Mouse (Mus musculus) induced T-regulatory cell, adult 2 months (primary cell): Measurements from ENCODE around the gene Naip2.
"Not testable (repeated sequence)": the region's sequence is repeated elsewhere in the genome, so short reads cannot be mapped to it uniquely, and the experiment has no call there.

Experiments used
- DNase-seq: peaks from one replicate; pipeline ENCODE4 v3.0.0-alpha.2; 2012; ENCODE audit warnings: low read depth

The Naip2 gene

DNA sequence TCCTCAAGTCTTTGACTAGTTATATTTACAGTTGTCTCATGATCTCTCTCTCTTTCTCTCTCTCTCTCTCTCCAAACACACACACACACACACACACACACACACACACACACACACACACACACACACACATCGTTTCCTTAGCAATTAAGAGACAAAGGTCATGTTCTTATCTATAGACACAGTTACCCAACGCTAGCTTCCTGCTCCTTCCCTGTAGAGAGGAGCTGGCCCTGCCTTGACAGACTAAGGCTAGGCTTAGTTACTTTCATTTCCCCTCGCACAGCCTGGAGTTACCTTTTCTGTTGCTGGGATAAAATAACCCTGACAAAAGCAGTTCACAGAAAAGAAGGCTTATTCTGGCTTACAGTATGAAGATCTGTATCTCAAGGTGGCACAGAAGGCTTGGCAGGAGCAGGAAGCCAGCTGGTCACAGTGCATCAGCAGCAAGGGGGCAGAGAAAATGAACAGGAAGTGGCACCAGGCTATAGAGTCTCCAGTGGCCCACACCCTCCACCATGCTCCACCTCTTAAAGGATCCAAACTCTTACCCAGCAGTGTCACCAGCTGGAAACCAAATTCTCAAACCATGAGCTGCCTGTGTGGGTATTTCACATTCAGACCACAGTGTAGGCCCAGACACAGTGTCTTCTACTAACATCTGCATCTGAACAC lies at the start of gene Naip2:
TSS of gene Naip2 (minus strand) at position 434 of the 675 bp plus-strand sequence.
- DNase-seq, result peak; percentile 54

DNA sequence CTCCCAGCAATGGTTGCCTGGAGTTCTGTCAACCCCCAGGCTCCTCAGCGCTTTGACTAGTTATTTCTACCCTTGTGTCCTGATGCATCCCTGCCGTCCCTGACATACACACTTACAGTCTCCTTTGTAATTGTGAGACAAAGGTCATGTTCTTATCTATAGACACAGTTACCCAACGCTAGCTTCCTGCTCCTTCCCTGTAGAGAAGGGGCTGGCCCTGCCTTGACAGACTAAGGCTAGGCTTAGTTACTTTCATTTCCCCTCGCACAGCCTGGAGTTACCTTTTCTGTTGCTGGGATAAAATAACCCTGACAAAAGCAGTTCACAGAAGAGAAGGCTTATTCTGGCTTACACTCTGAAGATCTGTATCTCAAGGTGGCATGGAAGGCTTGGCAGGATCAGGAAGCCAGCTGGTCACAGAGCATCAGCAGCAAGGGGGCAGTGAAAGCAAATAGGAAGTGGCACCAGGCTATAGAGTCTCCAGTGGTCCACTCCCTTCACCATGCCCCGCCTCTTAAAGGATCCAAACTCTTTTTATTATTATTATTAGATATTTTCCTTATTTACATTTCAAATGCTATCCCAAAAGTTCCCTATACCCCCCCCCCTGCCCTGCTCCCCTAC lies 45.1 kb upstream of the Naip2 start:
- DNase-seq, result peak; percentile 2

DNA sequence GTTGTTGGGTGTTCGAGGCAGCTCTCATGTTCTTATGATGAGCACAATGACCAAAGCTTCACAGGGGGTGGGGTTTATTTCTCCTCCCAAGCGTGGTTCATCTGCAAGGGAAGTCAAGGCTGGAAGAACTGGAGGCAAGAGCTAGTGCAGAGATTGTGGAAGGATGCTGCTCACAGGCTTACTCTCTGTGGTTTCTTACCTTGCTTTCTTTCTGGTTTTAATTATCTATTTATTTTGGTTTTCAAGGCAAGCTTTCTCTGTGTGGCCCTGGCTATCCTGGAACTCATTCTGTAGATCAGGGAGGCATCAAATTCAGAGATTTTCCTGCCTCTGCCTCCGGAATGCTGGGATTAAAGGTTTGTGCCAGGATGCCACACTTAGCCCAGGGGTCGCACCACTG lies 44.3 kb upstream of the Naip2 start, which contains the start of gene Naip5:
TSS of gene Naip5 (minus strand) at position 101 of the 400 bp plus-strand sequence.
- DNase-seq, result not testable (repeated sequence)

GRCm38 (mm10) chr13:100243702-100244101 lies 41.8 kb upstream of the Naip2 start:
- no peak for DNase-seq

DNA sequence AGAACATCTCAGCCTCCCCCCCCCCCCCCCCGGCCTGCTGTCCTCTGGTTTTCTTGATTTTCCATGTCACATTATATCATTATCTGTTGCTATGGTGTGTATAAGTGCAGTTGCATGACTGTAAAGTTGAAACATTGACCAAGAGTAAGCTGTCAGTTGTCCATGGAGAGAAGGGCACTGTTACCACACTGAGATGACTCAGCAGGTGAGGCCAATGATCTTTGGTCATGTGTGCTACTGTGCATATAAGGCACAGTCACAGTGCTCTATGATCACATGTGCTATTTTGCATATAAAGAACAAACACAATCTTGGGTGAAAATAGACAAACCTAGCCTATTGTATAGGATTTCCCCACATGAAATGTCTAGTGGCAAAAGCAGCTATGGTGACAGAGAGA lies 11.8 kb upstream of the Naip2 start:
- not testable (repeated sequence) for DNase-seq

GRCm38 (mm10) chr13:100210540-100210939 lies 8.6 kb upstream of the Naip2 start:
- DNase-seq, result peak; percentile 33

DNA sequence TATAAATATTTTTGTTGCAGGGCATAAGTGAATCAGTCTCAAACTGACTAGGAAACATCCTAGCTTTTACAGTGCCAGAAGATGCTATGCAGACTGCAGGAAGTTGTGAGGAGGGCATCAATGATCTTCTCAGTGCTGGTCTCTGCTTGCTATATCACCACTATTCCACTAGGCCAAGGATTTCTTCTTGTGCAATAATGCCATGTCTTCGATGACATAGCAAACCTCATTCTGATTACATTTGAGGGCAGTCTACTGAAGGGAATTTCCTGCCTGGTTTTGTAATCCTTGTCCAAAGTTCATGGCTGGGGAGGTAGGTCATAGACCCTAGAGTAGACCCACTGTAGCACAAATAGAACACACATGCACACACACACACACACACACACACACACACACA lies 1.4 kb upstream of the Naip2 start:
- DNase-seq, result no peak

- no peak for DNase-seq
These were observed 1.1 kb downstream of the Naip2 start for GRCm38 (mm10) chr13:100200778-100201177.

DNA sequence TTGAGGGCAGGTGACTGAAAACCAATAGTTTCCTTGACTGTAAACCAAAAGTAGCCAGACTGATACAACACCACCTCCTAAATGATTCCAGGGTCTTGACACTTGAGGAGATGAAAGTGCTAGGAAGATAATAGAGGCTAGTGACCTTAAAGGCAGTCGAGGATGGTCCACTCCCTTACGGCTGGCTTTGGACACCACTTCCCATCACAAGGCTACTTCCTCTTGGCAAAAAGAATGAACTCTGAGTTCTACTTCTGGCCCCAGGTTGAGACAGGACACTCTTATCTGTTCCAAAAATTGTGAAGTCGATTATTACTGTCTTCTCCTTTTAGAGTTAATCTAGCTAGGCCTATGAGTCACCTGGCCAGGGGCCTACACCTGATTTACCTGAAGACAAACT lies 6.5 kb downstream of the Naip2 start:
- no peak for DNase-seq

- DNase-seq, result not testable (repeated sequence)
These were observed 18.8 kb downstream of the Naip2 start for GRCm38 (mm10) chr13:100183111-100183510.

DNA sequence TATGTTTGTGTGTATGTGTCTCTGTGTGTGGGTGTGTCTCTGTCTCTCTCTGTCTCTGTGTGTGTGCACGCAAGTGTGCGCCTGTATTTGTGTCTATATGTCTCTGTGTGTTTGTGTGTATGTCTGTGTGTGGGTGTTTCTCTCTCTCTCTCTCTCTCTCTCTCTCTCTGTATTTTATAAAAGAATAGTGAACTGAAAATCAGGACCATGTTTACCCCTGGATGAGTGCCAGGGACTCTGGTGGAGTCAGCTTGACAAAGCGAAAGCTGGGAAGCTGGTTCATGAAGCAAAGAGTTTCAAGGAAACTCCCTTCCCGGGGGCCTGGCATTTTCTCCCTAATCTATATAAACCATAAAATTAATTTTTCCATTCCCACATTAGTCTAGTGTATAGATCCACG lies 27.5 kb downstream of the Naip2 start:
- DNase-seq, result not testable (repeated sequence)

DNA sequence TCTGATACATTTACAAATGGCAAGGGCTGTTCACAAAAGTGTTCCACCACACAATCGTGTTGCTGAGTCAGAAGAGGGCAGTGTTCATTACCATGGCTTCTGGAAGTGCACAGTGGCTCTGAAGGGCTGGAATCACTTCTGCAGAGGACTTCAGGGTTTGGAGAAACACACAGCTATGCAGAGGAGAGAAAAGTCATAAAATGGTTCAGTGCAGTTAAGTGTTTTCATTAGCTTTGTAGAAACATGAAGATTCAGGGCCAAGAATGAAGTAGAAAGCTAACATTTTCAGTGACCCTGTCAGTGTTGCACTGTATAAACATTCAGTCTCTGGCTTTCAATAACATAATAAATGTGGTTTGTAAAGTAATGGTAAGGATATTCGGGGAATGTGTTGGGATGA lies 35.5 kb downstream of the Naip2 start:
- not testable (repeated sequence) for DNase-seq

DNA sequence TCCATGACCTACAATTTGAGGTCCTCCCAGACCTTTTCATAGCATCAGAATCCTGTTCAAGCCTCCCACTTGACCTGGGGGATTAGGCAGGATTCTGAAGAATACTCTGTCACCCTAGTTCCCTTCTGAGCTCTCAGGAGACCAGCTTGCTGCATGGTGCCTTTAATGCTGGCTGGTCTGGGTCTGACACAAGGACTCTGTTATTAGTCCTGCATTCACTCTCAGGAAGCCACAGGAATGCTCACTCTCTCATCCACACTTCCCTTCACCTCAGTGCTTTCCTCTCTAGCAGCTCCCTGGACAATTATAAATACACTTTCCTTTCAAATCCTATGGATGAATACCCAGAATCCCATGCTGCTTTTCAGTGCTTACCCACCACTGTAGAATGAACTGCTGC lies 39.4 kb downstream of the Naip2 start:
- DNase-seq, result not testable (repeated sequence)

DNA sequence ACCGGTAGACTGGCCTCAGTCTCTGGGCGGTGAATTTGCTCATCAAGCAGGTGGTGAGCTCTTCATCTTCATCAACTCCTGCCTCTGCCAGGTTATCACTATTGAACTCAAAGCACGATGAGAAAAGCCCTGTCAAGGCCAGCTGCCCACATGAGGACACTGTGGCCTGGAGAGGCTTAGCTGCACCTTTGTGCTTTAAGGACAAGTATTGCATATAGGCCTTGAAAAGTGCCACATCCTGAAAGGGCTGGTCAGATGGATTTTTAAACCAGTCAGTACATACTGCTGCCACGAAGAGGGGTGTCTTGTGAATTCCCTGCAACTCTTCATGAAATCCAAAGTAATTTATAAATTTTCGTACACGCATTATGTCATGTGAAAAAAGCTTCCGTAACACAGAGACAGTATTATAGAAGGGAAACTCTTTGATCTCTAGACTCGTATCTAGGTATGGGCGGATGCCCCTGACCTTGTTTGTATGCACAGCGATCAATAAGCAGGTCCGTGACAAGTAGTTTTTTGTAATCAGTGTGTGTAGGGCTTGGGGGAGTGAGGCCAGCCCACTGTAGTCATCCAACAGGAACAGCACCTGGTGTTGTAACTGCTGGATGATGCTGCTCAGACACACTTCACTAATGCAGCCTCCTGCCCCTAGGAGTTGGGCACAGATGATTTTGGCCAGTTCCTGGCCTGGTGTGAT lies 40.6 kb downstream of the Naip2 start:
- not testable (repeated sequence) for DNase-seq

- DNase-seq, result no peak
These were observed 45.3 kb downstream of the Naip2 start for GRCm38 (mm10) chr13:100156624-100157023.

DNA sequence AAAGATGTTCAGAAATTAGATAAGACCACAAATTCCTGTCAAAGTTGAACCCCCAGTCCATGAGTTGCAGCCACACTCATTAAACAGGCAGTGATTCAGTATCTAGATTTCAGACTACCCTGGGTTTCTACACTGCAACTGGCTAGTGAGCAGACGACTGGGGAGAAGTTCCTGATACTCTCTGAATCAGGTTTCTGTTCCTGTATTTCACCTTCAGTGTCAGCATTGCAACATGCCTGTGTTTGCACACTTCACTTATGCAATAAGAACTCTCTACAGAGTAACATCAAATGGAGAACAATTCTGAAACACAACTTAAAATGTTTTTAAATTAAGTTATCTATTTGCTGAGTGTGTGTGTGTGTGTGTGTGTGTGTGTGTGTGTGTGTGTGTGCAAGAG lies 49.2 kb downstream of the Naip2 start:
- no peak for DNase-seq

GRCm38 (mm10) chr13:100141646-100142314 lies 60.1 kb downstream of the Naip2 start:
- DNase-seq, result no peak

GRCm38 (mm10) chr13:100125258-100125643 lies 76.6 kb downstream of the Naip2 start:
- no peak for DNase-seq

DNA sequence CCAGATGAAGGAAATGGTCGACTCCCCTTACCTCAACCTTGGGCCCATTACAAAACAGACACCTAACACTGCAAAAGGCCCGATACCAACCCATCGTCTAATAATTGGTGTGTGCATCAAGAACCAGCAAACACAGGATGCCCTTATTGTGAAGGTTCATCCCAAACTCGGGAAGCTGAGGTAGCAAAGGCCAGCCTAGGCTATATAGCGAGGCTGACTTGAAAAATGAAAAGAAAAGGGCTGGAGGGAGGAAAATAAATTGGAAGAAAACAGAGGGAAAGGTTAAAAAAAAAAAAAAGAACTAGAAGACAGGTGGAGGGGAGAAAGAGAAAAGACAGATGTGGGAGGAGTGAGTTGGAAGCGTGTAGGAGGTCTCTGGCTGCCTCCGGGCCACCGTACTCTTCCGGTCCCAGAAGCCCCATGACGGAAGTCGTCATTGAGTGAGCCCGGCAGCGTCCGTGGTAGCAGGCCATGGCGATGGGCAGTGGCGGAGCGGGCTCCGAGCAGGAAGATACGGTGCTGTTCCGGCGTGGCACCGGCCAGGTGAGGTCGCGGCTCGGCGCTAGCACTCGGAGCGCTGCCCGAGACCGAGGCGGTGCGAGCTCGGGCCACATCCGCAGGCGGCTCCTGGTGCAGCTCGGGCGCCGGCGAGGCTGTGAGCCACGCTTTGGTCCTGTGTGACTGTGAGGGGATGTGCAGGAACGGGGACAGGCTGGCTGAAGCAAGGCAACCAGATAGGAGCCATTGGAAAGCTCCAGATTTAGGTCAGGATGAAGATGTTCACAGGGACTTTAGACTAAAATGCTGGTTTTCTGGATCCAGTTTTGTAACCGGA lies 77.3 kb downstream of the Naip2 start, which contains the start of gene Smn1:
TSS of gene Smn1 (plus strand) at position 430 of the 835 bp plus-strand sequence.
- peak; percentile 94 for DNase-seq

GRCm38 (mm10) chr13:100123970-100124369 lies 77.9 kb downstream of the Naip2 start:
- no peak for DNase-seq

DNA sequence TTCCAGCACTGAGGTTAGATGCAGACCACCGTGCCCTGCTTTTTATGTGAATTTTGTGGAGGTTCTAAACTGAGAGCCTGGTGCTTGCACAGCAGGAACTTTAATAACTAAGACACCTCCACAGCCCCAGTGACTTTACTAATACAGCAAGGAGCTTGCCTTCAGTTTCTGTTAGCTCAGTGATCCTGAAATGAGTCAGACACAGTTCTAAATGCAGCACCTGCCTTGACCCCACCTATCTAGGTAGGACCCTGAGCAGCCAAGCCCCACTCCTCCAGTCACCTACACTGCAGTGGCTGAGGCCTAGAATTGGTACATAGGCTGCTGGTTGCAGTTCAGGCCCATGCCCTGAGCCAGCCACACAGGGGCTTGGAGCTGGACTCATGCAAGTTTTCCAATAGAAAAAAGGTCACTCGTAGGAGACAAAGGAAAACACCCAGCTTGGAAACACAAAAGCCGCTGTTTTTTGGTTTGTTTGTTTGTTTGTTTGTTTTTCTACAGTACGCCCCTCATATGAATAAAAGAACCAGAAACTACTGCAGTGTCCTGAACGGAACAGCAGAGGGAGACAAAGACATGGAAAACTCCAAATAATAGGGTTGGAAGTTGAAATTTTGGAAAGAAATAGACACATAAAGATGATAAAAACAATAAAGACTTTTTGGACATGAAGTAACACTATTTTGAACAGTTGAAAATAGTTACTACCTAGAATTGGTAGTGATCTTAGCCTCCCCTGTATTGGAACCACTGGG lies 89.5 kb downstream of the Naip2 start:
- DNase-seq, result peak; percentile 57
